Comparison of ENCODE assay signal across 11 mouse cellular contexts in genomic region chr5:73191765-73192164, GRCm38 (mm10).
DNase-seq lines count a peak whose midpoint lies in the region; ATAC-seq and TF ChIP-seq lines count a peak whose summit lies in the region.
"Had no signal": no experiment of that assay in that cellular context is flagged by ENCODE, and none has a peak within 500 bp of the region (broad histone marks: within the 10 kb centered on the region; RNA-seq: fewer than 3 reads in every experiment).

No protein-coding gene starts in this region.

- peak; percentile 76 for ATAC-seq in G1E (ENCODE audit: extremely low read depth, insufficient number of reproducible peaks, low FRiP score, poor library complexity, severe bottlenecking)
- peak; percentile 79 for ATAC-seq in megakaryocyte progenitor cell, adult 5-6 weeks (replicated peaks; ENCODE audit: poor library complexity)
- no peak for ATAC-seq in activated CD4-positive, CD25-positive, alpha-beta regulatory T cell, adult 4 months

- peak; percentile 59 for DNase-seq in G1E (ENCODE audit: low spot score)
- peak; percentile 84 for DNase-seq in c-Kit-negative CD71-positive TER-119-positive erythroid progenitor cells, embryonic 14.5 days (ENCODE audit: low read depth, low spot score)
- peak; percentile 27 to 31 for DNase-seq in heart, postnatal 14 days
- DNase-seq in MN1 (ENCODE audit: low spot score): no peak
- no peak for DNase-seq in retina, embryonic 14.5 days (ENCODE audit: low spot score)
- DNase-seq: kidney, postnatal 14 days; retina, postnatal 1 day had no signal

- TF ChIP-seq CTCF in G1E (IDR thresholded peaks at IDR 0.05; ENCODE audit: low read depth, low read length): no peak

- intact Hi-C loops in heart, postnatal 14 days (cut with DNase I): loop anchor here (5.0 kb wide), 1 partner anchor 59 kb away; no protein-coding TSS in a partner anchor

- no peaks in the 10 kb centered on the region for H3K27me3 ChIP-seq in G1E (ENCODE audit: insufficient read depth, low read length)
- H3K27me3 ChIP-seq: limb, embryonic 12.5 days had no signal

- peaks cover 83% of the 10 kb centered on the region for H3K4me1 ChIP-seq in G1E (ENCODE audit: insufficient read depth, low read depth, low read length)

- H3K9me3 ChIP-seq in G1E (replicated peaks): no peaks in the 10 kb centered on the region
- H3K9me3 ChIP-seq: limb, embryonic 12.5 days had no signal

- H3K4me3 ChIP-seq in G1E (ENCODE audit: low read depth, low read length): no peak overlapping the region; the same call in 1 of the 2 replicates
- H3K4me3 ChIP-seq: heart, adult 2 months; limb, embryonic 12.5 days had no signal

- peaks cover 49% of the 10 kb centered on the region for H3K36me3 ChIP-seq in G1E (replicated peaks)

Comparison
In these comparisons a context has a peak if more than half of its experiments do, and no peak if none do; other contexts are left out.
1. DNase-seq: peak in G1E (single experiment), c-Kit-negative CD71-positive TER-119-positive erythroid progenitor cells, embryonic 14.5 days (single experiment) and heart, postnatal 14 days (2 of 2); none in MN1 (single experiment) and retina, embryonic 14.5 days (single experiment).